Mouse (Mus musculus) ES-E14 (cell line): ENCODE results near the gene Pcsk4. TPM values are rescaled to one million over a fixed set of nuclear protein-coding genes. Genes with fewer than 3 reads are reported as not detected.

Source experiments
- DNase-seq: peaks from one replicate; pipeline ENCODE4 v3.0.0-alpha.2; 2013; ENCODE audit warnings: low read depth, low spot score
- H3K27ac ChIP-seq: 2 replicates; pipeline ENCODE4 v1.5.1; 2012; ENCODE audit warnings: low read depth, mild to moderate bottlenecking, low read length, moderate library complexity, mixed read lengths; ENCODE audit not compliant: poor library complexity, insufficient read depth, severe bottlenecking
- H3K36me3 ChIP-seq: 2 replicates; pipeline ENCODE4 v1.6.1; 2012; ENCODE audit warnings: mild to moderate bottlenecking, low read length, moderate library complexity, mixed read lengths; ENCODE audit not compliant: control insufficient read depth, poor library complexity, insufficient read depth, severe bottlenecking
- H3K4me1 ChIP-seq, 2 experiments: fragments of 150-350 bp in 1 of 2; sonication (generic) in 1 of 2; 2 replicates each; pipeline ENCODE4 v1.6.1; 2012; ENCODE audit warnings: low read length in 2 of 2, mild to moderate bottlenecking in 1 of 2, mixed read lengths in 1 of 2; ENCODE audit not compliant: control insufficient read depth in 2 of 2, insufficient read depth in 2 of 2, poor library complexity in 1 of 2
- H3K4me3 ChIP-seq, 2 experiments: fragments of 150-350 bp in 1 of 2; sonication (generic) in 1 of 2; 2 replicates each; pipeline ENCODE4 v1.5.1; 2012; ENCODE audit warnings: low read length in 2 of 2, low read depth in 1 of 2, mild to moderate bottlenecking in 1 of 2, mixed read lengths in 1 of 2; ENCODE audit not compliant: insufficient read depth in 1 of 2, poor library complexity in 1 of 2, severe bottlenecking in 1 of 2
- H3K9ac ChIP-seq: 2 replicates; pipeline ENCODE4 v1.6.1; 2012; ENCODE audit warnings: low read depth, mild to moderate bottlenecking, low read length, mixed read lengths; ENCODE audit not compliant: poor library complexity, insufficient read depth, severe bottlenecking
- H3K9me3 ChIP-seq: fragments of 150-350 bp; sonication (generic); 2 replicates; pipeline ENCODE4 v1.6.1; 2012; ENCODE audit warnings: low read depth, mild to moderate bottlenecking, low read length; ENCODE audit not compliant: control insufficient read depth, insufficient read depth
- CHD2 ChIP-seq: IDR thresholded peaks from 2 replicates; pipeline ENCODE4 v1.6.1; 2014; ENCODE audit warnings: mild to moderate bottlenecking, low read depth, low read length, inconsistent platforms
- HCFC1 ChIP-seq: IDR thresholded peaks from 2 replicates; pipeline ENCODE4 v1.6.1; 2012; ENCODE audit warnings: low read length, inconsistent platforms, borderline replicate concordance; ENCODE audit not compliant: insufficient read depth
- MAFK ChIP-seq: IDR thresholded peaks from 2 replicates; pipeline ENCODE4 v1.6.1; 2014; ENCODE audit warnings: mild to moderate bottlenecking, low read depth, low read length, inconsistent platforms; ENCODE audit not compliant: insufficient read depth
- ZC3H11A ChIP-seq: IDR thresholded peaks from 2 replicates; pipeline ENCODE4 v1.6.1; 2012; ENCODE audit warnings: low read depth, mild to moderate bottlenecking, inconsistent platforms, low read length, borderline replicate concordance
- ZNF384 ChIP-seq: IDR thresholded peaks from 2 replicates; pipeline ENCODE4 v1.6.1; 2012; ENCODE audit warnings: low read depth, low read length, inconsistent platforms
- in situ Hi-C, 2 experiments: fragments of 600-800 bp; cut with MboI; formaldehyde crosslinking; loops; one replicate each; pipeline ENCODE4 v1.15.1; 2025; ENCODE audit warnings: low sequenced_read_pairs in 2 of 2, inconsistent platforms in 1 of 2; ENCODE audit not compliant: unreplicated experiment in 2 of 2
- total RNA-seq: library from RNA; depleted of rRNA; stranded (reverse); fragments of 300-350 nt; gene quantifications from 2 replicates; pipeline ENCODE4 v1.2.3, GENCODE M21; 2012

Gene Pcsk4
- total RNA-seq, 1 experiment, result 1.4 TPM

DNA sequence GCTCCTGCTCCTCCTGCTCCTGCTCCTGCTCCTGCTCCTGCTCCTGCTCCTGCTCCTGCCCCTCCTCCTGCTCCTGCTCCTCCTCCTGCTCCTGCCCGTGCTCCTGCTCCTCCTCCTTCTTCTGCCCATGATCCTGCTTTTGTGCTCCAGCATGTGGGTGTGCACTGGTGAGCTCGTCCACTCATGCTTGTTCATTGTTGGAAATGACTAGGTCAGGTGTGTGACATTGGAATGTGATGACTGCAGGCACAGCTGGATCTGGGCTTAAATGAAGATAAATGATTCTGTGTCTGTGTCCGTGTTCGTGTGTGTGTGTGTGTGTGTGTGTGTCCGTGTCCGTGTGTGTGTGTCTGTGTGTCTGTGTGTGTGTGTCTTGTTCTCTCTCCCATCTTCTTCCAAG is 39.1 kb upstream of the Pcsk4 start:
- Histone ChIP-seq H3K36me3 (no peaks in the 10 kb centered on the region), H3K4me3 (no peak overlapping the region), H3K27ac (no peak overlapping the region), H3K9ac (no peak overlapping the region), H3K9me3 (no peaks in the 10 kb centered on the region), H3K4me1 (peaks cover 0 to 6% of the 10 kb centered on the region in 2 experiments; a peak in 1 of 4 replicates)
- TF ChIP-seq MAFK (no peak), ZC3H11A (no peak), CHD2 (no peak), ZNF384 (no peak), HCFC1 (no peak)
- in situ Hi-C loops, result no loop called here
- no peak for DNase-seq

DNA sequence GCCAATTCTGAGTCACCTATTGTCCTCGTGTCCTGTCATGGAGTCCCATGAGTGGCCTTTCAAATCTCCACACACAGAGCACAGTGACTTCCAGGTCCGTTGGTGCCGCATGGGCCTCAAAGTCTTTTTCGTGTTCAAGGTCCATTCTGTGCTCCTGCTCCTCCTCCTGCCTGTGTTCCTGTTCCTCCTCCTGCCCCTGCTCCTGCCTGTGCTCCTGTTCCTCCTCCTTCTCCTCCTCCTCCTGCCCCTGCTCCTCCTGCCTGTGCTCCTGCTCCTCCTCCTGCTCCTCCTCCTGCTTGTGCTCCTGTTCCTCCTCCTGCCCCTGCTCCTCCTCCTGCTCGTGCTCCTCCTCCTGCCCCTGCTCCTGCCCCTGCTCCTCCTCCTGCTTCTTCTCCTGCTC is 38.7 kb upstream of the Pcsk4 start:
- no peak overlapping the region for H3K9ac ChIP-seq
- H3K4me3 ChIP-seq, result no peak overlapping the region
- no peak for DNase-seq
- H3K4me1 ChIP-seq, result peaks cover 0 to 6% of the 10 kb centered on the region in 2 experiments; a peak in 1 of 4 replicates
- no peaks in the 10 kb centered on the region for H3K9me3 ChIP-seq
- no peaks in the 10 kb centered on the region for H3K36me3 ChIP-seq
- TF ChIP-seq ZC3H11A (no peak), HCFC1 (no peak), MAFK (no peak), CHD2 (no peak), ZNF384 (no peak)
- in situ Hi-C loops, result no loop called here
- no peak overlapping the region for H3K27ac ChIP-seq

GRCm38 (mm10) chr10:80365736-80366135 is 36.4 kb upstream of the Pcsk4 start:
- in situ Hi-C loops, result no loop called here
- Histone ChIP-seq H3K4me1 (peaks cover 0 to 2% of the 10 kb centered on the region in 2 experiments; a peak in 1 of 4 replicates), H3K9ac (no peak overlapping the region), H3K9me3 (no peaks in the 10 kb centered on the region), H3K27ac (no peak overlapping the region), H3K4me3 (no peak overlapping the region), H3K36me3 (no peaks in the 10 kb centered on the region)
- DNase-seq, result no peak
- no peak for TF ChIP-seq ZC3H11A
- no peak for TF ChIP-seq CHD2
- TF ChIP-seq MAFK, result no peak
- TF ChIP-seq HCFC1, result no peak
- no peak for TF ChIP-seq ZNF384

- in situ Hi-C loops, result no loop called here
- no peak for DNase-seq
- Histone ChIP-seq H3K9ac (no peak overlapping the region), H3K36me3 (no peaks in the 10 kb centered on the region), H3K9me3 (no peaks in the 10 kb centered on the region), H3K4me3 (no peak overlapping the region), H3K27ac (no peak overlapping the region), H3K4me1 (no peaks in the 10 kb centered on the region)
- TF ChIP-seq ZC3H11A (no peak), HCFC1 (no peak), CHD2 (no peak), MAFK (no peak), ZNF384 (no peak)
Observed at GRCm38 (mm10) chr10:80363734-80364133, 34.4 kb upstream of the Pcsk4 start.
